Comparison of ENCODE assay signal across 8 mouse cellular contexts in genomic region chr6:70824987-70825337, GRCm38 (mm10). TPM values are rescaled to one million over a fixed set of nuclear protein-coding genes. Genes with fewer than 3 reads are reported as not detected.
DNase-seq lines count a peak whose midpoint lies in the region; ATAC-seq and TF ChIP-seq lines count a peak whose summit lies in the region.

No protein-coding gene starts in this region.

- H3K4me2 ChIP-seq in embryonic facial prominence, embryonic 15.5 days (replicated peaks), result peak overlapping the region; percentile 81
- peak overlapping the region; percentile 65 for H3K4me2 ChIP-seq in limb, embryonic 15.5 days

- H3K36me3 ChIP-seq in liver, adult 2 months (ENCODE audit: control insufficient read depth, insufficient read depth, low read length), result no peaks in the 10 kb centered on the region
- no peaks in the 10 kb centered on the region for H3K36me3 ChIP-seq in embryonic facial prominence, embryonic 15.5 days
- no peaks in the 10 kb centered on the region for H3K36me3 ChIP-seq in limb, embryonic 15.5 days

- H3K27me3 ChIP-seq in liver, adult 2 months (ENCODE audit: control insufficient read depth, insufficient read depth, low read length), result no peaks in the 10 kb centered on the region; the same call in 1 of the 2 replicates
- H3K27me3 ChIP-seq in embryonic facial prominence, embryonic 15.5 days, result no peaks in the 10 kb centered on the region
- H3K27me3 ChIP-seq in limb, embryonic 15.5 days, result 0 out of 2 replicates have a peak, but pooled peaks cover 3% of the 10 kb centered on the region

- H3K27ac ChIP-seq in liver, adult 2 months (replicated peaks; ENCODE audit: insufficient read depth, low read depth, low read length), result no peak overlapping the region
- H3K27ac ChIP-seq in embryonic facial prominence, embryonic 15.5 days (replicated peaks), result no peak overlapping the region
- H3K27ac ChIP-seq in limb, embryonic 15.5 days, result no peak overlapping the region
- H3K27ac ChIP-seq in olfactory bulb, adult 2 months (ENCODE audit: insufficient read depth, low read depth, low read length), result no peak overlapping the region

- 44% methylated on average over 4 of the region's 4 CpGs for WGBS in liver, adult 2 months
- 39% methylated on average over 4 of the region's 4 CpGs for WGBS in embryonic facial prominence, embryonic 15.5 days
- WGBS in limb, embryonic 15.5 days, result 39% methylated on average over 4 of the region's 4 CpGs
- whole genome bisulfite sequencing in olfactory bulb, adult 2 months, result 56% methylated on average over 4 of the region's 4 CpGs

- H3K4me3 ChIP-seq in liver, adult 2 months (ENCODE audit: insufficient read depth, low read depth, low read length), result peak overlapping the region; percentile 37; the same call in 1 of the 2 replicates
- peak overlapping the region; percentile 43 for H3K4me3 ChIP-seq in embryonic facial prominence, embryonic 15.5 days (replicated peaks)
- peak overlapping the region; percentile 37; the same call in 1 of the 2 replicates for H3K4me3 ChIP-seq in limb, embryonic 15.5 days
- peak overlapping the region; percentile 41; the same call in 1 of the 2 replicates for H3K4me3 ChIP-seq in olfactory bulb, adult 2 months (ENCODE audit: insufficient read depth, low read depth, low read length)

- no peak overlapping the region for H3K9ac ChIP-seq in liver, adult 2 months (ENCODE audit: low read depth, low read length)
- H3K9ac ChIP-seq in embryonic facial prominence, embryonic 15.5 days, result no peak overlapping the region
- H3K9ac ChIP-seq in limb, embryonic 15.5 days, result no peak overlapping the region

- H3K9me3 ChIP-seq in embryonic facial prominence, embryonic 15.5 days (replicated peaks), result no peaks in the 10 kb centered on the region
- H3K9me3 ChIP-seq in limb, embryonic 15.5 days, result no peaks in the 10 kb centered on the region

- TF ChIP-seq CTCF in liver, adult 2 months (IDR thresholded peaks at IDR 0.05; ENCODE audit: low read depth, low read length), result no peak
- no peak for TF ChIP-seq CTCF in olfactory bulb, adult 2 months (IDR thresholded peaks at IDR 0.05; ENCODE audit: insufficient read depth, low read depth, low read length)

- DNase-seq in liver, adult 2 months (ENCODE audit: extremely low read depth, low read depth, low spot score), result no peak
- DNase-seq in liver, result no peak
- no peak for DNase-seq in adrenal gland, adult 8-10 months
- DNase-seq in ovary, postnatal 36 days (ENCODE audit: low spot score), result no peak
- no peak for DNase-seq in ovary, adult 18-20 months (ENCODE audit: low spot score)

- H3K79me2 ChIP-seq in liver, adult 2 months (ENCODE audit: control insufficient read depth, insufficient read depth, low read length), result no peaks in the 10 kb centered on the region

- TF ChIP-seq POLR2A in liver, adult 2 months (IDR thresholded peaks at IDR 0.05; ENCODE audit: extremely low read depth, insufficient read depth, low read length), result no peak
- no peak for TF ChIP-seq POLR2A in olfactory bulb, adult 2 months (IDR thresholded peaks at IDR 0.05; ENCODE audit: insufficient read depth, low read depth, low read length)

- peaks cover 2% of the 10 kb centered on the region; the same call in 1 of the 2 replicates for H3K4me1 ChIP-seq in liver, adult 2 months (ENCODE audit: control insufficient read depth, insufficient read depth, low read length)
- H3K4me1 ChIP-seq in embryonic facial prominence, embryonic 15.5 days, result peaks cover 9% of the 10 kb centered on the region; the same call in 1 of the 2 replicates
- H3K4me1 ChIP-seq in limb, embryonic 15.5 days, result peaks cover 8% of the 10 kb centered on the region; the same call in 1 of the 2 replicates
- peaks cover 5% of the 10 kb centered on the region for H3K4me1 ChIP-seq in olfactory bulb, adult 2 months (ENCODE audit: control insufficient read depth, insufficient read depth, low read length)

- ATAC-seq in embryonic facial prominence, embryonic 15.5 days (ENCODE audit: insufficient number of reproducible peaks, low FRiP score, low TSS enrichment, low read depth), result no peak
- ATAC-seq in limb, embryonic 15.5 days (ENCODE audit: insufficient number of reproducible peaks, low FRiP score, low TSS enrichment, low read depth), result no peak

RNA-seq across cellular contexts. Expression of gene Eif2ak3, which starts 19.4 kb away (rescaled TPM):
- total RNA-seq in liver, adult 2 months (2014; rRNA removed), result 7.9 and 9.9 TPM in 2 replicates
- polyA plus RNA-seq in liver, adult 2 months (2012; rRNA removed), result 5.2 and 7.1 TPM in 2 replicates
- 14.2 and 14.3 TPM in 2 replicates for polyA plus RNA-seq in embryonic facial prominence, embryonic 15.5 days (2015; fragmentation: Nextera tagmentation; extraction: Ambion mirVana)
- polyA plus RNA-seq in limb, embryonic 15.5 days (2015; fragmentation: Nextera tagmentation; extraction: Ambion mirVana), result 13.1 and 16.9 TPM in 2 replicates
- polyA plus RNA-seq in olfactory bulb, adult 2 months (2012; ENCODE audit: insufficient read depth, insufficient read length, low replicate concordance, missing spikeins), result not detected in 2 replicates
- 10 to 100 TPM; 22.6 to 31.6 (median 27.9) TPM for total RNA-seq in adrenal gland, adult 8-10 months (2022)

RNA-seq across cellular contexts. Expression of gene Rpia, which starts 32.9 kb away (rescaled TPM):
- total RNA-seq in liver, adult 2 months (2014; rRNA removed), result 3.0 and 3.9 TPM in 2 replicates
- 2.0 TPM in 2 replicates for polyA plus RNA-seq in liver, adult 2 months (2012; rRNA removed)
- 2.9 and 3.2 TPM in 2 replicates for polyA plus RNA-seq in embryonic facial prominence, embryonic 15.5 days (2015; fragmentation: Nextera tagmentation; extraction: Ambion mirVana)
- polyA plus RNA-seq in limb, embryonic 15.5 days (2015; fragmentation: Nextera tagmentation; extraction: Ambion mirVana), result 1.6 and 2.4 TPM in 2 replicates
- polyA plus RNA-seq in olfactory bulb, adult 2 months (2012; ENCODE audit: insufficient read depth, insufficient read length, low replicate concordance, missing spikeins), result not detected in 2 replicates
- total RNA-seq in adrenal gland, adult 8-10 months (2022), result 10 to 100 TPM; 13.7 to 23.9 (median 20.8) TPM
